Mouse (Mus musculus): ENCODE measurements at regions not wholly inside any gene's neighbourhood (a gene's known extent, or its start where the extent isn't known, plus 50 kb on each side); places are given as distances from the start of the nearest gene placed in this dataset.

DNA sequence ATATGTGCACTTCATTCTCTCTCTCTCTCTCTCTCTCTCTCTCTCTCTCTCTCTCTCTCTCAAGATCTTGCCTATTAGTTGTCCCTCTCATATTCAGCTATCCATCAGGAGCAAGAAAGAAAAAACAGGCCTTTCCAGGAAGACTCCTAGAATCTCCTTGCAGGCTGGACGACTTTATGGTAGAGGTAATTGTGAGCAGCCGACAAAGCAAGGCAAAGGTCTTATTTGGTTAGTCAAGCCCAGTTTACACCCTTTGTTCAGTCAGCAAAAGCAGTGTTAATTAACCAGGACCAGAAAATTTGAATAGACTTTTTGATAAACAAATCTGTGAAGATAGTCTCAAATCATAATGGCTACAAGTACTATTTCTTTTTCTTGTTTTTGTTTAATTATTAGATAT is 57.4 kb downstream of the Zfp36l1 start:
- TF ChIP-seq GATA4 (IDR thresholded peaks at IDR 0.05; ENCODE audit: insufficient replicate concordance, low read length), result no peak

DNA sequence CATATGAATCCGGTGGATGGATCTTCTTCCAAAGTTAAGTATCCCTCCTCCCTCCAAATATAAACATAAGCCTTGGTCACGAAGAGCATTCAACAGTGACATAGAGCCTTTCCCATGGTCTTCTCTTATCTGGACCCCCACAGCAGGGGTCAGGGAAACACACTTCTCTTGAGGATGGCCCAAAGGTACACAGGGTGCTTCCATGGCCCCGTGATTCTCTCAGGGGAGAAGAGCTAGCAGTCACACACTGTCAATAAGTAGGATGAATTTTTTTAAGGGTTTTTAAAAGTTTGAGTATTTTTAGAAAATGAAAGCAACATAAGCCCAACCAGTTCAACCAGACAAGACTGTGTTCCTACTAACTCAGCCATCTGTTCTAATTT is 58.2 kb downstream of the Zfp36l1 start:
- TF ChIP-seq GATA4 (IDR thresholded peaks at IDR 0.05; ENCODE audit: insufficient replicate concordance, low read length), result no peak

DNA sequence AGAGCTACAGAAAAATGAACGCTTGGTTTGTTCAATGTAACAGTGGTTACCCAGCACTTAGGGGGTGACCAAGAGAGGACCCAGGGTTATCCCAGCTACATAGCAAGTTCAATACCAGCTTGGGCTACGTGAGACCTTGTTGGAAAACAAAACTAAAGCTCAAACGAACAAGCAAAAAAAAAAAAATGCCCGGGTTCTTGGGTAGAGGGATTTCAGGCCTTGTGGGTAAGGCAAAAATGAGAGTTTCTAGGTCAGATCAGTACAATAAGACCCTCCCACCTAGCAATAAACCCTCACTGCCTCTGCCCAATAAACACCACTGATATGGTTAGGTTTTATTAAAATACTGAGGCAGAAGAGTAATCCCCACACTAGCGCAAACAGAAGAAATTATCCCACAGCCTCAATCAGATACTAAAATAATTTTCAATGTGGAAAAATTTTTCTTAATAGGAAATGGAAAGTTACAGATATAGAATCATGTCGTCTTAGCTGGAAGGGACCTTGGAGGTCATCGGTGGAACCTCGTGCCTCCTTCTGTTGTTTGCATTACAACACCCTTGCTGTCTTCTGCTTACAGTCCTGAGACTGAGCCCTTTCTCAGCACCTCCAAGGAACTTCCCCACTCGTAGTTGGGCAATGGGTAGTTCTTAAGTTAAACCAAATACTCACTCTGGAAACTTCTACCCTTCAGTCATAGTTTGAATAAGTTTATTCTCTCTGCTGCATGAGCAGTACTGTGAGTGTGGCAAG is 58.7 kb downstream of the Zfp36l1 start:
- TF ChIP-seq GATA4 (IDR thresholded peaks at IDR 0.05; ENCODE audit: insufficient replicate concordance, low read length), result no peak

DNA sequence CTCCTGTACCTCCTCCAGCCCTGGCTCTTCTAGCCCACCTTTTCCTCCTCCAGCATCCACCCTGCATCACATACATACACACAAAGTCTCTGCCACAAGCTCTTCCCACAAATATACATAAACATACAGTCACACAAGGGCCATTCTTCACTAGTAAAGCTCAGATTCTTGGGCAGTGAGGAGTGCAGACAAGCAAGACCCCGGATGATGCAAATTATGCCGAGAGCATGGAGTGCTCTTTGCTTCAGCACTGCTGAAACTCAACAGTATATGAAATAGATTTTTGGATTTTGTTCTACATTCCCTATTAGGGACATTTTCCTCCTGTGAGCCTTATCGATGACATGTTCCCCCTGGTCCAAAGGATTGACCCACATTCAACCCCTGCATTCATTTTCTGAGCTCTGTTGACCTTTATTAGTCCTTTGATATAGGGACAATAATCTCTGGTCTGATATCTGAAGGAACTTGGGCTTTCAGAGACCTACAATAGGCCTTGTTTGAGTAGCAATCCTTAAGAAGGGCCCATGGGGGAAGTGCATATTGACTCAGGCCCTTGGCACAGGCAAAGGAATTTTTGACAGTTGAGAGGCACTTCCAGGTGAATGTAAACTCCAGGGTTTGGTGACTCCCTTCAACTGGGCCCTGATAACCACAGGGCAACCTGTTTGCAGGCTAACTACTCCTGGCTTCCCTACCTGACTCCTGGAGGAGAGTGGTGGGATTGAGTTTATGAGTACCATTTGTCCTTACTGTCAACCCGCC is 64.4 kb downstream of the Zfp36l1 start:
- no peak for TF ChIP-seq GATA4 (IDR thresholded peaks at IDR 0.05; ENCODE audit: insufficient replicate concordance, low read length)

DNA sequence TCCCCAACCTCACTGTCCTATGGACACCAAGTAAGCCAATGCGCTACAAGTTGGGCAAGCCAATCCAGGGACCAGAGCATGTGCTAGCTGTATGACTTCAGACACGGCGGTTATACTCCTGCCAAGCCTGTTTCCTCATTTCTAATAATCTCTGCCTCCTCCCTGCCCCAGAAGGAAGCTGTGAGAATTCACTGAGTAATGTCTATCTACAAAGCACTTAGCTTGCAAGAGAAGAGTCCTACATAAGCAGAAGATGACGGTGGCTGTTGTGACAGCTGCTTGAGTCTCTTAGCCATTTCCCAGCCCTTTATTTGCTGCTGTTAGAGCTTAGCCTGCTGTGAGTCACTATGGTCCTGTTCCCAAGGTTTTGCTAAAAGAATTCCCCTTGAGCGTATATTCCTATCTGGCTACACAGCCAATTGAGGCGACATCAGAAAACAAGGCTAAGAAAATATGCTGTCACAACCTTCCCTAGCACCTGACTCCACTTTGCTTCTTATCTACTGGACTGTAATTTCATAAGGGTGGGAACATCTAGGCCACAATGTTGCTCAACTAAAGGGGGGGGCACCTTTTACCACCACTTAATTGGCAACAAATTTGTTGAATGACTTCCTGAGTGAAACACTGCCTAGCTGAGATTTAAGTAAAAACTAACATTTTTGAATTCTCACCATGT is 66.0 kb downstream of the Zfp36l1 start:
- TF ChIP-seq GATA4 (IDR thresholded peaks at IDR 0.05; ENCODE audit: insufficient replicate concordance, low read length), result no peak

DNA sequence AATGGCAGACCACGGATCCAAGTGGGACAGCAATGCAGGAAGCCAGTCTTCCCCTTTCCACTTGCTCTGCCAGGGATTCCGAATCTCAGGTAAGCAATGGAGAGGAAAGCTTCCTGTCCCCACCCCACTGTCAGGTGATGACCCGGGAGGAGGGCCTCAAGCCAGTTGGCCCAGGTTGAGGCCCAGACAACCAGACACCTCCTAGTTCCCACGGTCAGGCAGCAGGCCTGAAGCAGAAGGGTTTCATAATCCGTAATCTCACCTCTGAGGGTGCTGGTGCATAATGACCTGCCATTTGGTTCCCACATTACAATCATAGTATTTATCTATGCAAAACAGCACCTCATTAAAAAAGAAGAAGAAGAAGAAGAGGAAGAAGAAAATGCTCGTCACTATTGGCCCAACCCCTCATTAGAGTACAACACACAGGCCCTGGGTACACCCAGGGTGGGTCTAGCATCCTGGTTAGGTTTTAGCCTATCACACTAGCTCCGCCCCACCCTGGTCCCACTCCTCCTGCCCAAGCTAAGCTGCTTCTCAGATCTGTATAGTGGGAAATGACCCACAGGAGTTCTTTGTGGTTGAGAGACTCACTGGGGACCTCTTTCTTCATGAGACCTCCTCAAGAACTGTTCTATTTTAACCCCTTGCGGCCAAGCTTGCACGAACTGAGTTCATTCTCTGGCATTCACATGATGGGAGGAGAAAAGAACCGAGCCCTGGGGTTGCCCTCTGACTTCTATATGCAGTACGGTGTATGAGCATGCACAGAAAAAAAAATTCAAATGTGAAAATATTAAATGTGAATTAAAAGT is 71.1 kb downstream of the Zfp36l1 start:
- no peak for TF ChIP-seq GATA4 (IDR thresholded peaks at IDR 0.05; ENCODE audit: insufficient replicate concordance, low read length)

DNA sequence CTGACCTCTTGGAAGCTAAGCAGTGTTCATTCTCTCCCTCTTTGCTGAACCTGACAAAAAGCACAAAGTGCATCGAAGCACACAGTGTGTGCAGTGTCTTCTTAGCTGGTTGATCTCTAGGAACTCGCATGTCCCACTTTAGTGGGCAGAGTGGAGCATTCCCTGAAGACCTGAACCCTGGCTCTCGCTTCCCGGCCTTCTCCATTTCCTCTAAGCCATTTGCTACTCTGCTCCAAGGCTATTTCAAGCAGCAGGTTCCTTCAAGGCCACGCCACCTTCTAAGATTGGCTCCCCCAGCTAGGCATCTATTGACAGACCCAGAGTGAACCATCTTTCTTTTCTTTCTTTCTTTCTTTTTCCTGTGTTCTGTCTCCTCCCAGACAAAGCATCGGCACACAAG is 71.8 kb downstream of the Zfp36l1 start:
- TF ChIP-seq GATA4 (IDR thresholded peaks at IDR 0.05; ENCODE audit: insufficient replicate concordance, low read length), result no peak

DNA sequence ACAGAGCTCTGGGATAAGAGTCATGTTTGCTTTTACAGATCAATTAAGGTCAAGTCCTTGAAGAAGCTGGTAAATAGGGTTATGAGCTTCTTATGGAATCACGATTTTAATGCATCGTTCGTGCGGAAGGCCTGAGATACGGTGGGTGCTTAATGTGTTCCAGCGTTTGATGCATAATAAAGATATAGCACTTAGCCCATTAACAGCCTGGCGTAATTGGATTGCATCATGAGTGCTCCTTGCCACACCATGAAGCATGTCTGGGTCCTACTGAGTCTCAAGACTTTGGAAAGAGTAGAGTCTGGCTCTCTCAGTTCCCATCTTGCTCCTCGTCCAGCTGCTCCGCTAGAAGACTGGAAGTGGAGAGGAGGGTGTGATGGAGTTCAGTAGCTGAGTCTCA is 72.6 kb downstream of the Zfp36l1 start:
- TF ChIP-seq GATA4 (IDR thresholded peaks at IDR 0.05; ENCODE audit: insufficient replicate concordance, low read length), result no peak

DNA sequence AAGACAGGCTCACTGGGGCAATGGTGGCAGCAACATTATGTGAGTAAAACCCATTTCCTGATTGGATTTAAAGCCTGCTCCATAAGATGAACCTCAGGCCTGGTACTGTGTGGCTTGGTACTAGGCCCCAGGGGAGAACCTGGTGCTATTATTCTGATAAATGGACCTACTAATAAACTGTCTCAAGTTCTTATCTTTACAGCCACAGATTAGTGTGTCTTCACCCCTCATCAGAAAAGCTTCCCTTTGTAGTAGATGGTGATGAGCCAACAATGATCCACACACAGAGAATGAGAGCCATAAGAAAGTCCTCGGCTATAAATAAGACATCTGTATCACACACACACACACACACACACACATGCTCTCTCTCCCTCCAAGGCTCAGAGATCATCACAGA is 73.7 kb downstream of the Zfp36l1 start:
- TF ChIP-seq GATA4 (IDR thresholded peaks at IDR 0.05; ENCODE audit: insufficient replicate concordance, low read length), result no peak

DNA sequence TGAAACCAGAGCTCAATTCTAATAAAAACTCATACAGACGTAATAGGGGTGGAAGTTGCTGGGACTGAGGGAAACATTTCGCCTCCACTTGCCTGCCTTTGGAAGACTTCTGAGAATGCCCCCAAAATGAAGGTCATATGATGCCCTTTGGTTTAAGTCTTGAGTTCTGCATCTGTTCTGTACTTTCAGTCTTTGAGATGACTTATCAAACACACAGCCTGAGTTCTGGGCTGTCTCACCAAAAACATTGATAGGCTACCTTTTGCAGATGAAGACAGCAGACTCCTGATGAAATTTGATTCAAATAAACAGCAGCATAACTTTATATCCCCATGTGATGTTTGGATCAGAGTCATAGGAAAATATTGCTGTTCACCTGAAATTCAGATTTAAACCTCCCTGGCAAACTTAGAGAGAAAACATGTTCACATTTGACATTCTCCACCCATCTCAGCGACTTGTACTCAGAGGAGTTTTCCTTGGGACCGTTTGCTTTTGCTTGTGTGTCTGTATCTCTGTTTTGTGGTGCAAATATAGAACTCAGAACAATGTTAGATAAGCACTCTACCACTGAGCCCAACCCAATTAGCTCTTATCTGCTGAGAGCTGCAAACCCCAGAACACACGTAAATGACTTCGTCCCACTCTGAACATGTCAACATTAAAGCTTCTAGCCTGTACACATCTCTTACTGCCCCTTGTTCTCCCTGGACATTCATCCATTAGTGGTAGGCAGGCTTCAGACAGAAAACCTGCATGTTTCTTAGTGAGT is 77.1 kb downstream of the Zfp36l1 start:
- no peak for TF ChIP-seq GATA4 (IDR thresholded peaks at IDR 0.05; ENCODE audit: insufficient replicate concordance, low read length)

DNA sequence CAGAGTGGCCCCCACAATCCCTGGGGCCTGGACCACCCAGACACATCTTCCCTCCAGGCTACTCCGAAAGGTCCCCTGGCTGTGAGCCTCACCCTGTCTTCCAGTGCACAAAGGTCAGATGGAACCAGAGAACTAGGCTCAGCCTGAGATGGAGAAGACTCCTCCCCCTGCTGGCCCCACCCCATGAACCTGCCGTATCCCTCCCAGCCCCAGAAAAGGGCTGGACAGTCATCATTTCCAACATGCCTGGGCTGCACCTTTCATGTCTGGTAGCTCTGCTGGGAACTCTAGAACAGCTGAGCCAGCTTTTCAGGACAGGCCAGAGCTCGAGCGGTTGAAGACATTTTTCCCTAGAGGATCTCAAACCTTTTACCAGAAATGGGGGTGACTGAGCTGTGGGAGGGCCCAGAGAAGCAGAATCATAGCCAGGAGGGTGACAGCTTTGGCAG is 77.8 kb downstream of the Zfp36l1 start:
- no peak for TF ChIP-seq GATA4 (IDR thresholded peaks at IDR 0.05; ENCODE audit: insufficient replicate concordance, low read length)

DNA sequence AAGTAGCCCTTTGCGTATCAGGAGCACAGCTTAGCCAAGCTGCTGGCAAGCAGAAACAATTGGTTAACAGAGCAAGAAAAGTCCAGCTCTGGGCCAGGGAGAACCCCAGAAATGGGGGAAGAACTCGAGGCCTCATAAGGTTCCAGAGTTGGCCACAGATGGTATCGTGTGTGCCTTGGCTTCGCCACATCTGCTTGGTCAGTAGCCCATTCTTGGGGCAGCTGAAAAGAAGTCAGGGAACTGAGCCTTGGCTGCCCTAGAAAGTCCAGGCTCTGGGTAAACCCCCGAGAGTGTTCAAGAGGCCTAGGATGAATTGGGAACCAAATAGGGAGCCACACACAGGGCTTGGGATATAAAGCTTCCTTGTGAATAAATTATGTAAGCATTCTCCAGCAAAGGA is 78.7 kb downstream of the Zfp36l1 start:
- no peak for TF ChIP-seq GATA4 (IDR thresholded peaks at IDR 0.05; ENCODE audit: insufficient replicate concordance, low read length)

DNA sequence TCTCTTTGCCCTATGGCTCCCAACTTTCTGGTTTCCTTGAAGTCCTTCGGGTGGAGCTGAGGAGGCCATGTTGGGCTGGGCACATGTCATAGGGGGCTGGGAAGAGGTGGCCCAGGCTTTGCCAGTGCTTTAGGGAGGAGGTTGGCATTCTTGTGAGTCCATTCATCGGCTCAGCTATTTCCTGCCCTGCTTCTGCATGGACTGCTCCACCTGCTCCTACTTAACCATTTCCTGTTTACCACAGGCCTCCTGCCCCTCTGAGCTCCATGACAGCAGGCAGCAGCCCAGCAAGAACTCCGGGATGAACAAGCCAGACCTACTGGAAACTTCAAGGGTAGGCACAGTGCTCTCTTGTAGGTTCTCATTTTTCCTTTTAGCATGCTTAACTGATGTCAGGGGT is 80.3 kb downstream of the Zfp36l1 start:
- no peak for TF ChIP-seq GATA4 (IDR thresholded peaks at IDR 0.05; ENCODE audit: insufficient replicate concordance, low read length)

DNA sequence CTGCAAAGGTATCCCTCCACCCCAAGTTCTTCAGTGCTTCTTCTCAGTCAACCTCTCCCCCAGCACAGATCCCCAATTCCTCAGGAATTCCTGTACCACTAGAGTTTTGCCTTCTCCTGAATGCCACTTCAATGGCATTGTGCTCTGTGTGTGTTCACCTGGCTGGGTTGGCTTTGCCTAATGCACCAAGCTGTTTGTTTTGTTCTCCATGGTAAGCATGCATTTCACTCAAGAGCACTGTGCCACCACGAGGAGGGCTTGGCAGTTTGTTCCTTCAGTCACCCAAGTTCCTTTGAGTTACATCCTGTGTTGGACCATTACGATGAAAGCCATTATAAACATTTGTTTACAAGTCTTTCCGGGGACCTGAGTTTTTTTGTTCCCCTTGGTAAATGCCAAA is 84.5 kb downstream of the Zfp36l1 start:
- TF ChIP-seq GATA4 (IDR thresholded peaks at IDR 0.05; ENCODE audit: insufficient replicate concordance, low read length), result no peak

Measured in liver, adult (tissue).